Mouse (Mus musculus) ES-E14 (cell line): Measurements from ENCODE around the gene S100a4. TPM values are rescaled to one million over a fixed set of nuclear protein-coding genes. Genes with fewer than 3 reads are reported as not detected.

Experiments used
- DNase-seq: peaks from one replicate; pipeline ENCODE4 v3.0.0-alpha.2; 2013; ENCODE audit warnings: low read depth, low spot score
- H3K27ac ChIP-seq: 2 replicates; pipeline ENCODE4 v1.5.1; 2012; ENCODE audit warnings: low read depth, mild to moderate bottlenecking, low read length, moderate library complexity, mixed read lengths; ENCODE audit not compliant: poor library complexity, insufficient read depth, severe bottlenecking
- H3K36me3 ChIP-seq: 2 replicates; pipeline ENCODE4 v1.6.1; 2012; ENCODE audit warnings: mild to moderate bottlenecking, low read length, moderate library complexity, mixed read lengths; ENCODE audit not compliant: control insufficient read depth, poor library complexity, insufficient read depth, severe bottlenecking
- H3K4me1 ChIP-seq, 2 experiments: fragments of 150-350 bp in 1 of 2; sonication (generic) in 1 of 2; 2 replicates each; pipeline ENCODE4 v1.6.1; 2012; ENCODE audit warnings: low read length in 2 of 2, mild to moderate bottlenecking in 1 of 2, mixed read lengths in 1 of 2; ENCODE audit not compliant: control insufficient read depth in 2 of 2, insufficient read depth in 2 of 2, poor library complexity in 1 of 2
- H3K4me3 ChIP-seq, 2 experiments: fragments of 150-350 bp in 1 of 2; sonication (generic) in 1 of 2; 2 replicates each; pipeline ENCODE4 v1.5.1; 2012; ENCODE audit warnings: low read length in 2 of 2, low read depth in 1 of 2, mild to moderate bottlenecking in 1 of 2, mixed read lengths in 1 of 2; ENCODE audit not compliant: insufficient read depth in 1 of 2, poor library complexity in 1 of 2, severe bottlenecking in 1 of 2
- H3K9ac ChIP-seq: 2 replicates; pipeline ENCODE4 v1.6.1; 2012; ENCODE audit warnings: low read depth, mild to moderate bottlenecking, low read length, mixed read lengths; ENCODE audit not compliant: poor library complexity, insufficient read depth, severe bottlenecking
- H3K9me3 ChIP-seq: fragments of 150-350 bp; sonication (generic); 2 replicates; pipeline ENCODE4 v1.6.1; 2012; ENCODE audit warnings: low read depth, mild to moderate bottlenecking, low read length; ENCODE audit not compliant: control insufficient read depth, insufficient read depth
- CHD2 ChIP-seq: IDR thresholded peaks from 2 replicates; pipeline ENCODE4 v1.6.1; 2014; ENCODE audit warnings: mild to moderate bottlenecking, low read depth, low read length, inconsistent platforms
- HCFC1 ChIP-seq: IDR thresholded peaks from 2 replicates; pipeline ENCODE4 v1.6.1; 2012; ENCODE audit warnings: low read length, inconsistent platforms, borderline replicate concordance; ENCODE audit not compliant: insufficient read depth
- MAFK ChIP-seq: IDR thresholded peaks from 2 replicates; pipeline ENCODE4 v1.6.1; 2014; ENCODE audit warnings: mild to moderate bottlenecking, low read depth, low read length, inconsistent platforms; ENCODE audit not compliant: insufficient read depth
- ZC3H11A ChIP-seq: IDR thresholded peaks from 2 replicates; pipeline ENCODE4 v1.6.1; 2012; ENCODE audit warnings: low read depth, mild to moderate bottlenecking, inconsistent platforms, low read length, borderline replicate concordance
- ZNF384 ChIP-seq: IDR thresholded peaks from 2 replicates; pipeline ENCODE4 v1.6.1; 2012; ENCODE audit warnings: low read depth, low read length, inconsistent platforms
- in situ Hi-C, 2 experiments: fragments of 600-800 bp; cut with MboI; formaldehyde crosslinking; loops; one replicate each; pipeline ENCODE4 v1.15.1; 2025; ENCODE audit warnings: low sequenced_read_pairs in 2 of 2, inconsistent platforms in 1 of 2; ENCODE audit not compliant: unreplicated experiment in 2 of 2
- total RNA-seq: library from RNA; depleted of rRNA; stranded (reverse); fragments of 300-350 nt; gene quantifications from 2 replicates; pipeline ENCODE4 v1.2.3, GENCODE M21; 2012

S100a4 gene
- total RNA-seq, 1 experiment: 6.9 TPM

- DNase-seq: no peak
- Histone ChIP-seq H3K9ac (no peak overlapping the region), H3K4me1 (peaks cover 0 to 15% of the 10 kb centered on the region in 2 experiments; a peak in 1 of 4 replicates), H3K36me3 (no peaks in the 10 kb centered on the region), H3K27ac (no peak overlapping the region), H3K9me3 (no peaks in the 10 kb centered on the region), H3K4me3 (no peak overlapping the region)
- in situ Hi-C loops: no loop called here
- no peak for TF ChIP-seq ZNF384
- TF ChIP-seq HCFC1: no peak
- no peak for TF ChIP-seq MAFK
- no peak for TF ChIP-seq CHD2
- no peak for TF ChIP-seq ZC3H11A
These were observed 7.9 kb downstream of the S100a4 start for GRCm38 (mm10) chr3:90611494-90611893.

GRCm38 (mm10) chr3:90612061-90612460 lies 8.5 kb downstream of the S100a4 start:
- in situ Hi-C loops: no loop called here
- no peak for TF ChIP-seq MAFK
- TF ChIP-seq HCFC1: no peak
- no peak for TF ChIP-seq ZNF384
- no peak for TF ChIP-seq CHD2
- no peak for TF ChIP-seq ZC3H11A
- Histone ChIP-seq H3K9ac (no peak overlapping the region), H3K4me1 (peaks cover 0 to 15% of the 10 kb centered on the region in 2 experiments; a peak in 1 of 4 replicates), H3K9me3 (no peaks in the 10 kb centered on the region), H3K27ac (no peak overlapping the region), H3K4me3 (no peak overlapping the region), H3K36me3 (no peaks in the 10 kb centered on the region)
- no peak for DNase-seq

GRCm38 (mm10) chr3:90612728-90613291 lies 9.2 kb downstream of the S100a4 start, which contains the start of gene S100a6:
S100a6 (plus strand) TSS chr3:90612882.
- TF ChIP-seq MAFK: no peak
- TF ChIP-seq CHD2: no peak
- TF ChIP-seq ZC3H11A: peak; percentile 20; the same call in 1 of the 2 replicates
- H3K9ac ChIP-seq: 0 out of 2 replicates have a peak within 1 kb of the TSS, but pooled peaks have one; percentile 2
- no peaks in the 10 kb centered on the region for H3K9me3 ChIP-seq
- no peak within 1 kb of the TSS for H3K27ac ChIP-seq
- peak within 1 kb of the TSS; percentile 41 to 46; a peak in 3 of 4 replicates for H3K4me3 ChIP-seq
- in situ Hi-C loops: no loop called here
- no peaks in the 10 kb centered on the region for H3K36me3 ChIP-seq
- peaks cover 0 to 15% of the 10 kb centered on the region in 2 experiments; a peak in 1 of 4 replicates for H3K4me1 ChIP-seq
- DNase-seq: peak; percentile 74

- no peaks in the 10 kb centered on the region for H3K9me3 ChIP-seq
These were observed 10.0 kb downstream of the S100a4 start for GRCm38 (mm10) chr3:90613461-90614147.

More at GRCm38 (mm10) chr3:90613461-90614147, 10.0 kb downstream of the S100a4 start:
- TF ChIP-seq MAFK: no peak
- no peak for TF ChIP-seq HCFC1
- no peak for TF ChIP-seq ZNF384
- no peak for TF ChIP-seq CHD2
- TF ChIP-seq ZC3H11A: no peak
- DNase-seq: no peak
- peak overlapping the region; percentile 41 to 46; a peak in 2 of 4 replicates for H3K4me3 ChIP-seq
- H3K27ac ChIP-seq: no peak overlapping the region
- peaks cover 0 to 15% of the 10 kb centered on the region in 2 experiments; a peak in 1 of 4 replicates for H3K4me1 ChIP-seq
- H3K36me3 ChIP-seq: no peaks in the 10 kb centered on the region
- in situ Hi-C loops: no loop called here
- no peak overlapping the region for H3K9ac ChIP-seq
